Mouse (Mus musculus) liver, embryonic 14 days (tissue): ENCODE data around the gene Spats2l. TPM values are rescaled to one million over a fixed set of nuclear protein-coding genes. Genes with fewer than 3 reads are reported as not detected.

Source experiments
- polyA plus RNA-seq: library from polyadenylated mRNA; depleted of rRNA; stranded (reverse); fragments of >200 nt; gene quantifications from 2 replicates; pipeline ENCODE4 v1.2.3, GENCODE M21; 2012; rRNA removed

Gene Spats2l
- 3.5 and 3.8 TPM in 2 replicates for polyA plus RNA-seq

DNA sequence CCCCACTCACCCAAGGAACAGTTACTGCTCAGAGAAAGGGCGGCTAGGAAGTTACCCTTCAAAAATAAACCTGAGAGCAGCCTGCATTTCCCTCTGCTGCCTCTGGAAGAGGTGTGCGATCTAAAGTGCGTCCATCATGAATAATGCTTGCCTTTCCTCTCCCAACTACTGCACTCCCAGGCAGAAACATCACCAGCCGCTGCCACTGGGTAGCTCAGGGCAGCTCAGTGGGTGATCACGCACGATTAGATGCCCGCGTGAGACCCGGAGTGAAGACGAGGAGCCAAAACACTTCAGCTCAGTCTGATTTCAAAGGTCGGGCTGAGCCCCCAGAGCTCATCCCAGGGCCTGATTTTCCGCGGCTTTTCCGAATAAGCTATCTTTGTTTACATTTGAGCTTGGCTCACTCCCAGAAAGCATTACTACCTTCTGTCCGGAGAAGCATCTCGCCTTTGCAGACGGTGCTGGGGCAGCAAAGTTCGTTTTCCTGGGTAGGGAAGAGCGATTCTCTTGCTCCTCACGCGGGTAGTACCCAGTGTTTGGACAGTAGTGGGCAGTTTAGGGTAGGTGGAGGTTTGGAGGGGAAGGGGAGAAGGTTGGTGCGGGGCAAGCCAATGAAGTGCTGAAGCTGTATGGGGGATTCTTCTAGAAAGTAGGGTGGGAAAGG, at the start of gene Spats2l:
TSS of gene Spats2l (plus strand) at position 162 of the 667 bp plus-strand sequence.

DNA sequence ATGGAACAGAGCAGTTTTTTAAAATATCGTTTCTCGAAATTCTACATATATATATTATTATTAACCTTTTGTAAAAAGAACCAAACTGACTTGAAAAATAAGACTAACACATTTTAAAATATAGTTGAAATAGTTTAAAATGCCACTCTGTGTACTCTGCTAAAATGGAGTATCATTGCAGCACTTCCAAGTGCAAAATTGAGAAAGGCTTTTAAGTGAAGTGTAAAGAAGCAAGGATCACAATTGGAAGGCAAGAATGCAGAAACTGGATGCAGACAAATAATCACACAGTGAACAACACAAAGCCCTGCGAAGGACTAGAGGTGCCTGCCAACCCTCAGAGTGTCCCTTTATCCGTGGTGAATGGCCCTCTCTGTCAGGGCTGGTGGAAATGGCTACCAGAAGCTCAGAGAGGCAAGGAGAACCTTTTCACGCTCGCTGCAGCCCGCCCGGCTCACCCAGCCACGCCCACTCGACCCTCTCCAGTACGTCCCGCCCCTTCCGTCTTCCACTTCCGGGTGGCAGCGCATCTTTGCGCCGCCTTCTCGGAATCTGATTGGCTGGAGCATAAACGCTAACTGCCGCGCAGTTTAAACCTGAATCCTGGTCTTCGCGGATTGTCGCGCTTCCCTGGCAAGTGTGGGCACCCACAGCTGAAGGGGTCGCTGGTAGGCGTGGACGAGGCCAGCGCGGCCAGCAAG, 221.6 kb downstream of the Spats2l start, which contains the start of gene Sgo2a:
TSS of gene Sgo2a (plus strand) at position 540 of the 701 bp plus-strand sequence.

Other genes with a start within 250 kb of the Spats2l start
- gene Sgo2a, start 221.8 kb downstream of the Spats2l start, polyA plus RNA-seq = 7.4 and 8.1 TPM in 2 replicates
- gene Kctd18, start 244.8 kb downstream of the Spats2l start, polyA plus RNA-seq = 3.8 and 4.3 TPM in 2 replicates